Mouse (Mus musculus) gastrocnemius, postnatal 36 days (tissue): ENCODE measurements around the gene Oaf. TPM values are rescaled to one million over a fixed set of nuclear protein-coding genes. Genes with fewer than 3 reads are reported as not detected.

ENCODE experiments used
- DNase-seq, 2 experiments: peaks; one replicate each; pipeline ENCODE4 v3.0.0; 2022
- intact Hi-C: fragments of 180-260 bp; cut with DNase I; formaldehyde crosslinking; loops from one replicate; pipeline ENCODE4 v1.15.1; 2025
- total RNA-seq, 2 experiments: library from RNA; stranded (reverse); gene quantifications; 2 replicates each; pipeline ENCODE4 v1.2.3; 2021

The Oaf gene
- total RNA-seq, 2 experiments from 2014 or later: 5.4 to 10.7 TPM

GRCm38 (mm10) chr9:43227626-43228025 lies 12.1 kb downstream of the Oaf start:
- intact Hi-C loops: no loop called here
- DNase-seq: no peak

GRCm38 (mm10) chr9:43226573-43227160 lies 13.0 kb downstream of the Oaf start:
- intact Hi-C loops: no loop called here
- DNase-seq: no peak

- intact Hi-C loops: no loop called here
- no peak for DNase-seq
Observed at GRCm38 (mm10) chr9:43225481-43225880, 14.2 kb downstream of the Oaf start.

- DNase-seq: no peak
- intact Hi-C loops: no loop called here
Observed at GRCm38 (mm10) chr9:43224771-43225355, 14.8 kb downstream of the Oaf start.

GRCm38 (mm10) chr9:43222429-43222715 lies 17.3 kb downstream of the Oaf start:
- intact Hi-C loops: loop anchor here (1.0 kb wide), 1 partner anchor 62 kb away; no protein-coding TSS in a partner anchor
- no peak for DNase-seq

- DNase-seq: peak; percentile 64 to 77
- intact Hi-C loops: loop anchor here (1.0 kb wide), 1 partner anchor 62 kb away; no protein-coding TSS in a partner anchor
Observed at GRCm38 (mm10) chr9:43221643-43222428, 17.9 kb downstream of the Oaf start.

GRCm38 (mm10) chr9:43210771-43211450 lies 28.8 kb downstream of the Oaf start:
- intact Hi-C loops: loop anchor here (1.0 kb wide), 2 partner anchors 70 to 211 kb away; no protein-coding TSS in a partner anchor

GRCm38 (mm10) chr9:43210190-43210682 lies 29.5 kb downstream of the Oaf start, which contains the start of gene Pou2f3:
Gene Pou2f3, minus strand, starts transcription at chr9:43210369.
- intact Hi-C loops: no loop called here
- DNase-seq: peak; percentile 67 to 71

More at GRCm38 (mm10) chr9:43210771-43211450, 28.8 kb downstream of the Oaf start:
- peak in 1 of 2 experiments; percentile 45 for DNase-seq

- intact Hi-C loops: no loop called here
- DNase-seq: no peak
Observed at GRCm38 (mm10) chr9:43206022-43206390, 33.7 kb downstream of the Oaf start.

- DNase-seq: no peak
Observed at GRCm38 (mm10) chr9:43205343-43206021, 34.2 kb downstream of the Oaf start.

GRCm38 (mm10) chr9:43200212-43200611 lies 39.5 kb downstream of the Oaf start:
- intact Hi-C loops: loop anchor here (5.0 kb wide), 1 partner anchor 43 kb away; no protein-coding TSS in a partner anchor

More at GRCm38 (mm10) chr9:43205343-43206021, 34.2 kb downstream of the Oaf start:
- intact Hi-C loops: no loop called here

GRCm38 (mm10) chr9:43194001-43194400 lies 45.7 kb downstream of the Oaf start:
- no peak for DNase-seq
- intact Hi-C loops: no loop called here

More at GRCm38 (mm10) chr9:43200212-43200611, 39.5 kb downstream of the Oaf start:
- no peak for DNase-seq

- intact Hi-C loops: no loop called here
- DNase-seq: no peak
Observed at GRCm38 (mm10) chr9:43191561-43191960, 48.1 kb downstream of the Oaf start.

- DNase-seq: no peak
- intact Hi-C loops: no loop called here
Observed at GRCm38 (mm10) chr9:43189021-43189356, 50.7 kb downstream of the Oaf start.

GRCm38 (mm10) chr9:43188309-43189020 lies 51.2 kb downstream of the Oaf start:
- intact Hi-C loops: no loop called here
- DNase-seq: no peak

GRCm38 (mm10) chr9:43179614-43180013 lies 60.1 kb downstream of the Oaf start:
- intact Hi-C loops: no loop called here
- no peak for DNase-seq

- intact Hi-C loops: no loop called here
Observed at GRCm38 (mm10) chr9:43178172-43178571, 61.5 kb downstream of the Oaf start.

More at GRCm38 (mm10) chr9:43178172-43178571, 61.5 kb downstream of the Oaf start:
- no peak for DNase-seq
